Mouse (Mus musculus): Measurements from ENCODE around the gene Rybp. TPM values are rescaled to one million over a fixed set of nuclear protein-coding genes. Genes with fewer than 3 reads are reported as not detected.
A peak's percentile ranks its signal among the peaks of the same experiment; 100 is the strongest.

The Rybp gene
- 1 to 10 TPM; 4.5 to 8.8 TPM for total RNA-seq (2021)
- long read RNA-seq, experiment 1, full-length matches to known transcripts: 1 of 2 reads
- long read RNA-seq, experiment 1, partial matches to known transcripts: 0 of 2 reads
- long read RNA-seq, experiment 1, other reads (novel, unspliced or antisense): 1 of 2 reads
- long read RNA-seq, experiment 2: 0 reads

DNA sequence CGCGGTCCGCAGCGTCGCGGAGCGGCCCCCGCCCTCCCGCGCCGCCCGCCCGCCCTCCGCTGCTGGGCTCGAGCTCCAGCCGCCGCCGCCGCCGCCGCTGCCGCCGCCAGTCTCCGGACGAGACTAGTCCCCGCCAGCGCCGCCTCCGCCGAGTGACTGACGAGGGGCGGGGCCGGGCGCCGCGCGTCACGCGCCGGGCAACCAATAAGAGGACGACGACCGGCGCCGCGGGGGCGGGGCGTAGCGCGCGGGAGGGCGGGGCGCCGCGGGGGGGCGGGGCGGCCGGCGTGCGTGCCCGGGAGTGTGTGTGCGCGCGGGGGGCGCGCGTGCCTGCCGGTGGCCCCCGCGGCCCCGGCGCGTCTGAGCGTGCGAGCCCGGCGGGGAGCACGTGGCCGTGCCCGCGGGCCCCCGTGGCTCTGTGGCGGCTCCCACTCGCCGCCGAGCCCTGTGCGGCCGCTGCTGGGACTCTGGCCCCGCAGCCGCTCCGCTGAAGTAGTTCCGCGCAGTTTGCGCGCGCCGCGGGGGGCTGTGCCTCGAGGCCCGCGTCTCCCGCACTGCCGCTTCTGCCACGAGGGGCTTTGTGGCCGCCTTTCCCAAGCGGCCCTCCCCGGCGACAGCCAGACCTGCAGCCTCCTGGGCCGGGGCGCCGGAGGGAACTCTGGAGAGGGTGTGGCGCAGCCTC lies at the start of gene Rybp:
Gene Rybp, minus strand, starts transcription at position 152 of the 682 bp plus-strand sequence.
- Histone ChIP-seq H3K4me3 (peak within 1 kb of the TSS; percentile 92), H3K27ac (peak within 1 kb of the TSS; percentile 93)
- intact Hi-C loops (cut with DNase I): loop anchor here (2.0 to 10.0 kb wide), 4 partner anchors 125 to 383 kb away; no protein-coding TSS in a partner anchor
- TF ChIP-seq CTCF (IDR thresholded peaks at IDR 0.05): no peak
- DNase-seq: peak; percentile 97

DNA sequence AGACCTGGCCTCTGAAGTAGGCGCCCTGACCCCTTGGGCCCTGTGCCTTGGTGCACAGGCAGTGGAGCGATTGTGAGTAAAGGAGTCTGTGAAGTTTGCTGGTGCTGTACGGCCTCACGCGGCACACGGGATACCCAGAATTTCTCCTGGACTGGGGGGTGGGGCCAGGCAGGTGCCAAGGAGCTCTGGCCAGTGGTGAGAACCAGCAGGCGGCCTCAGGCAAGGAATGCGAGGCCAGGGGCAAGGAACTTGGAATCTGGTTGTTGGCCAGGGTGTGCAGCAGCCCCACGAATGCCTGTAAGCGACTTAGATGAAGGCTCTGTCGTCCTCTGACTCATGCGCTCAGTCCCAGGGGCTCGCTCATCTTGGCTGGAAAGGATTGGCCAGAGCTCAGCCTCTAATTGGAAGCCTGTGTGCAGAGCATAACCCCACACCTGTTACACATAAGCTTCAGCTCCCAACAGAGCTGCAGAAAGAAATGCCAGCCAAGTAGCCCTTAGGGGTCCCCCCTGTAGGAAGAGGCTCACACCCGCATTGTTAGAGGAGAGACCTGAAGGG lies 49.4 kb upstream of the Rybp start:
- no peak for TF ChIP-seq CTCF (IDR thresholded peaks at IDR 0.05)
- H3K27ac ChIP-seq: no peak overlapping the region
- DNase-seq: peak; percentile 57
- no peak overlapping the region for H3K4me3 ChIP-seq
- intact Hi-C loops (cut with DNase I): no loop called here

DNA sequence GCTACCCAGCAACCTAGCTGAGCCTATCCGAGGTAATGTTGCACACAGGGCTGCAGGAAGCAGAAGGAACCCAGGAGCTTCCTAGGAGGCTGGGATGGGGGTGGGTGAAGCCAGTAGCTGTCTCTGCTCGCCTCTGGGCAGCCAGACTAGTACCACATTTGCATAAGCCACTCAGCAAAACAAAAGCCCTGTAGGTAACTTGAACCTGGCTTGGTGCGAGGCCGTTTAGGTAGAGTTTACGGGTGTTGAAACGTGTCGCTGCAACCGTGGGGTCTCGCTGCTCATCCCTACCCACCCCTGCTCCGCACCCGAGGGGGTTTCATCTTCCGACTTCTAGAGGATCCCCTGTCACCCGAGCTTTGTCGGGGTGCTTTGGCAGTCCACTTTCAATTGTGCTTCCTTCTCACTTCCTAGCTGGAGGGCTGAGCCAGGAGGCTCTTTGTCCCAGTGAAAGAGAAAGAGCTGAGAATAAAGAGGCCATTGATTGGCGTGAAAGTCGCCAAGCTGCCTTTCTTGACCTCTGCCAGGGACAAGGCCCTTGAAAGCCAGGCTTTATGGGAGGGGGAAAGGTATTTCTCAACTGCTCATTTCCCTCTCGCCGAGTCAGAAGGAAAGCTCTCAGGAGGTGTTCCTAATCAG lies 48.3 kb upstream of the Rybp start:
- no peak for DNase-seq
- no peak for TF ChIP-seq CTCF (IDR thresholded peaks at IDR 0.05)
- Histone ChIP-seq H3K4me3 (0 out of 2 replicates have a peak overlapping the region, but pooled peaks have one; percentile 5), H3K27ac (no peak overlapping the region)
- intact Hi-C loops (cut with DNase I): no loop called here

DNA sequence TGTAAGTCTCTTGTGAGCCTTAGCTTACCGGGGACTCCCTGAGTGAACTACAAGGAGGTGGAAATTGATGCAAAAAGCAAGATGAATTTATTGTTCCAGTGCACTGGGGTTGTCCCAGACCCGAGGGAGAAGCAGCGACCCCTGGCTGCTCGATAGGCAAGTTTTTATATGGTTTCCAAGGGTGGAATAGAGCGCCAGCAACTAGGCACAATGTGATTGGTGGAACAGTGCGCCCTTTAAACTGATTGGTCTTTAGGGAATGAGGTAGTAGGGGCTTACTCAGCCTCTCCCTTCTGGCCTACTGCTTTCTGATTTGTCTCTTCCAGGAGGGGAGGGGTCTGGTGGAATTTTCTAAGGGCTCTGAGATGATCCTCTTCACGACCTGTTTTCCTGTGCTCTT lies 46.5 kb upstream of the Rybp start:
- Histone ChIP-seq H3K27ac (no peak overlapping the region), H3K4me3 (no peak overlapping the region)
- intact Hi-C loops (cut with DNase I): no loop called here
- TF ChIP-seq CTCF (IDR thresholded peaks at IDR 0.05): no peak
- no peak for DNase-seq

DNA sequence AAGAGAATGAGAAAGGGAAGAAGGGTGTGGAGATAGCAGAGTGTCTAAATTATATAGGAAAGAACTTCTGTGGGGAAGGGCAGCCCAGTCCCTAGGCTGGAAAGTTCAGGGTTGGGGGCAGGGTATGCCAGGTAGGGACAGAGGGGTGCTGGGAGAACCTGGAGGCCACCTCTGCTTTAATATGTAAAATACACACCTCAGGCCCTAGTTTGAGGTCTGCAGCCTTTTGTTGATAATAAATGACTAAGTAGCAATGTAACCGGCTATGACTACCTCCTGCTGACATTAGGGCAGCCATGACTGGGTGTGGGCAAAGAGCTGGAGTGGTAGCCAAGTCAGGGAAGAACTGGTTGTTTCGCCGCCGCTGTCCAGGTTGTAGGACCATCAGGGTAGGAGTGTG lies 45.2 kb upstream of the Rybp start:
- Histone ChIP-seq H3K27ac (no peak overlapping the region), H3K4me3 (no peak overlapping the region)
- DNase-seq: no peak
- TF ChIP-seq CTCF (IDR thresholded peaks at IDR 0.05): no peak
- intact Hi-C loops (cut with DNase I): no loop called here

DNA sequence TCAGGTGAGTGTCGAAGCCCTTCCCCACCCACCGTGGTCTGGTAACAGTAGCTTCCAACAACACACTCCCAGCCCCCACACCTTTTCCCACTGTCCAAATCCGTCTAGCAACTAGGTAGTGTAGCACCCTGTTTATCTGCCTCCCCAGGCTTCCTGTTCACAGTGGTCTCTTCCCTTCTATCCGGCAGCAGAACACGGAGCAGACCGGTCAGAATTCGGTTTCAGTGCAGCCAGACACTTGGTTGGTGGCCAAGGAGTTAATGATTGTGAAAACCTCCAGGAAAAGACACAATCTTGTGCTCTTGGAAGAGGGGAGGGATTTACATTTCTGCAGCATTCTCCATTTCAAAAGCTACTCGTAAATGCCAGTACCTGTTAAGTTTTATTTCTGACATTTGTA lies 44.3 kb upstream of the Rybp start:
- TF ChIP-seq CTCF (IDR thresholded peaks at IDR 0.05): no peak
- H3K27ac ChIP-seq: no peak overlapping the region
- DNase-seq: no peak
- intact Hi-C loops (cut with DNase I): no loop called here
- H3K4me3 ChIP-seq: no peak overlapping the region

DNA sequence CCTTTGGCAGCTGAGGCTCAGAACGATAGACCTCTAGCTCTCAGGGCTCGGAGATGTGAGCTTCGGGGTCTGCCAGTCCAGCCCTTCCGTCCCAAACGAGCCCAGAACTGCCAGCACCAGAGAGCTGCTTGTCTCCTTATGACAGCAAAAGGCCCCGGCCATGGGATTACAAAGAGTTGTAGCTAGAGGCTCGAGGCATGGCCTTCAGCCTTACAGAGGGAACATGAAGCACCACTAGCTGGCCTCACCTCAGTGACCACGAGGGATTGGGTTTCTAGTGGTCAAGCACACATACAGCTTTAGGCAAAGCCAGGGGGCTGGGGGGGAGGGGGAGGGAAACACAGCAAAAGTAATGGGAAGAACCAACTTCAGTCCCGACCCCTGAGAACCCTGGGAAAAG lies 43.8 kb upstream of the Rybp start:
- H3K4me3 ChIP-seq: no peak overlapping the region
- TF ChIP-seq CTCF (IDR thresholded peaks at IDR 0.05): no peak
- DNase-seq: no peak
- no peak overlapping the region for H3K27ac ChIP-seq
- intact Hi-C loops (cut with DNase I): no loop called here

DNA sequence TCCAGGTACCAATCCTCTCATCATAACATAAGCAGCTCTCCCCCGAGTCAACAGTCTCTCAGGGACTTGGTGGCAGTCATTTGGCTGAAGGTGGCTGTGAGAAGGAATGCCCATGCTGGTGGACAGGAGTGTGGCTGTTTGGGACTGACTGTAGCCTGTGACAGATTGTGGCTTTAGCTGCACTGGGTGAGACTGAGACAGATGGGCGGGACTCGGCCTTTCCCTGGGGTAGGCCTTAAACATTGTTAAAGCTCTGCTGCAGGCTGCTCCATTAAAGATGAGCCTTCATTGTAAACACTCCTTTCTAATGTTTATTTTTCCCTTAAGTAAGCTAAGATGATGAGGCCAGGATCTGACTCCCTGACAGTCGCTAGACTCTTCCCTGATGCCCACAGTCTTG lies 42.3 kb upstream of the Rybp start:
- DNase-seq: no peak
- Histone ChIP-seq H3K27ac (no peak overlapping the region), H3K4me3 (no peak overlapping the region)
- no peak for TF ChIP-seq CTCF (IDR thresholded peaks at IDR 0.05)
- intact Hi-C loops (cut with DNase I): no loop called here

DNA sequence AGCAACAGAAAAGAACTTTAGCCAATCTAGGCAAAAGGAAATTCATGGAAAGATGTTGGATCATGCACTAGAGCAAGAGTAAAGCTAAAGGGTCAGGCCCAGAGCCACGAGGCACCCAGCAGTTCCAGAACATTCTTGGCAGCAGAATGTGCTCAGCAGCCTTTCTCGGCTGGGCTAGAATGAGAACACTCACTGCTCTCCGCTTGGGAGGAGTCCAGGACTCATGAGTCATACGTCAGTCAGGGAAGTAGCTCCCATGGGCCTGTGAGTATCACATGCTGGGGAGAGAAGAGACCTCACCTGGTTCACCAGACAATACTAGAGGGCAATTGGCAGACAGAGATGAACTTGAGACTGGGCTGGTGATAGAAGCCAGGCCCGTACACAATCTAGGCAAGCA lies 39.8 kb upstream of the Rybp start:
- TF ChIP-seq CTCF (IDR thresholded peaks at IDR 0.05): no peak
- intact Hi-C loops (cut with DNase I): no loop called here
- no peak overlapping the region for H3K27ac ChIP-seq

DNA sequence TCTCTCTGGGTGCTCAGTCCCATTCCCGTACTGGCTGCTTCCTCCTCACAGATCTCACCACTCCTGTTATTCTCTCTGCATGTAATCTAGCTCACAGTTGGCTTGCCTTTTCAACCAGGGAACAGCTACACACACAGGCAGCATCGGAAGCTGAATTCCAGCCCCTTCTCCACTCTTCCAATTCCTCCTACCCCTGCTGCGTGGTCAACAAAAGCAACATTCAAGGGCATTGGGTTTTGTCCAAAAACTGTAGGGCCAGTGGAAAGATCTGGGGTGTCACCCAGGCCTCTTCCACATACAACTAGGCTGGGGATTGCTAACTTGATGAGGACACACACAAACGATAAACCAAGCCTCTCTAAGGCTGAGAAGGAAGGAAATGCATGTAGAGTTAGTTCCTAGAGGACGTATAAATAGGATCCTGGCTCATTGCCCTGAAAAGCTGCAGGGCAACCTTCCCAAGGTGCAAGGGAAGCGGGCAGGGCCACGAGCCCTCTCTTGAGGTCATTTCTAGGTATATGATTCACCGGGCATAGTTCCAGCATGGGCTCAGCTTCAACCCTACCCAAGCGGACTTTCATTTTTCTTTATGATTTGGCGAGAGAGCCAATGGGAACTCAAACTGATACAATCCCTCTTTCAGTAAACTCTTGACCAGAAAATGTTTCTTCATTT lies 36.6 kb upstream of the Rybp start:
- TF ChIP-seq CTCF (IDR thresholded peaks at IDR 0.05): no peak
- intact Hi-C loops (cut with DNase I): no loop called here
- no peak for DNase-seq
- H3K27ac ChIP-seq: no peak overlapping the region
- no peak overlapping the region for H3K4me3 ChIP-seq

More for the DNA sequence above, 39.8 kb upstream of the Rybp start:
- H3K4me3 ChIP-seq: no peak overlapping the region
- DNase-seq: peak; percentile 88

DNA sequence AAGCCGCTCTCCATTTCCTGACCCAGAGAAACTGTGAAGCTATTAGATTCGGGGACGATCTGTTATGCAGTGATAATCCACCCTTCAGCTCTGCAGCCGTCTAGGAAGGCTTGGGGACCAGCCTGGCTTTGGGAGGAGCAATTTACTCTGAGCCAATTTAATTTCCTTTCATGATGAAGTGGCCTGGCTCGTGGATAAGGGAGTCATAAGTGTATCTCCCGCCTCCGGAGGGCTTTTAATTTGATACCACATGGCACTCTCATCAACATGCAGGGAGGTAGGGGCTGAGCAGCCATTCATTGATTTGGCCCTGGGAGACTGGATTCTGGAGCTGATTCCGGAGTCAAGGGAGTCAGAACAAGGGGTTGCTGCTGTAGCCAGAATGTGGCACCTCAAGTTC lies 35.3 kb upstream of the Rybp start:
- Histone ChIP-seq H3K4me3 (no peak overlapping the region), H3K27ac (no peak overlapping the region)
- TF ChIP-seq CTCF (IDR thresholded peaks at IDR 0.05): no peak
- intact Hi-C loops (cut with DNase I): no loop called here
- no peak for DNase-seq

DNA sequence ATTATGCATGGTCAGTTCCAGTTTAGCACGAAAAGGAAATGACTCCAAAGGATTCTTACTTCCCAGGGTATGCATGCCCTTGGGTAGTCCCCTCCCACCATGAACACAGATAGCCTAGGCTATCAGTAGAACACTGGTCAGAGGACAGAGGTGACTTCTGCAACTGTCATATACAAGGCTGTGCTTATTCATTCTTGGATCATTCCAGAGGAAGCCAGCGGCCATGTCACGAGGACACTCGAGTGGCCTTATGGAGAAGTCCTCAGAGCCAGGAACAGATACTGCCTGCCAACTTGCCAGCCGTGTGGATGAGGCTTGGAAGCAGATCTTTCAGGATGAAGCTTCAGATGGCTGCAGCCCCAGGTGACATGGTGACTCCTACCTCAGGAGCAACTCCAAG lies 34.9 kb upstream of the Rybp start:
- no peak for DNase-seq
- Histone ChIP-seq H3K27ac (no peak overlapping the region), H3K4me3 (no peak overlapping the region)
- no peak for TF ChIP-seq CTCF (IDR thresholded peaks at IDR 0.05)
- intact Hi-C loops (cut with DNase I): no loop called here

DNA sequence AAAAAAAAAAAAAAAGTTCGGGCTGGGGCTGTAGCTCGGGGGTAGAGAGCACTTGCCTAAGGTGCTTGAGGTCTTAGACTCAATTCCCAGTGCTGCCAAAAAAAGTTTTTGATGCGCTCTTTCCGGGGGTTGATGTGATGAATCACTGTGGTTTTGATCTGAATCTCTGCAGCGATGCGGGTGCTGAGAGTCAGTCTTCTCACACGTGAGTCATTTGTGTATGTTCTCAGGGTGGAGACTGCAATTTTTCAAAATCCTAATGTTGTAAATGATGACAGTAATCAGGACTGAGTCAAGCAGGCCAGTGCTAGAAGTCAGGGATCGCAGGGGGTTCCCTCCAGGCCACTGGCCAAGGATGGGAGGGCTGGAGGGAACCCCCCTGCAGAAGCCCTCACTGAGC lies 26.9 kb upstream of the Rybp start:
- intact Hi-C loops (cut with DNase I): no loop called here
- H3K27ac ChIP-seq: no peak overlapping the region
- no peak for TF ChIP-seq CTCF (IDR thresholded peaks at IDR 0.05)
- DNase-seq: no peak
- no peak overlapping the region for H3K4me3 ChIP-seq

Data from gastrocnemius, adult 2 months (tissue).